Comparison of ENCODE assay signal across 8 mouse cellular contexts in the genomic region with DNA sequence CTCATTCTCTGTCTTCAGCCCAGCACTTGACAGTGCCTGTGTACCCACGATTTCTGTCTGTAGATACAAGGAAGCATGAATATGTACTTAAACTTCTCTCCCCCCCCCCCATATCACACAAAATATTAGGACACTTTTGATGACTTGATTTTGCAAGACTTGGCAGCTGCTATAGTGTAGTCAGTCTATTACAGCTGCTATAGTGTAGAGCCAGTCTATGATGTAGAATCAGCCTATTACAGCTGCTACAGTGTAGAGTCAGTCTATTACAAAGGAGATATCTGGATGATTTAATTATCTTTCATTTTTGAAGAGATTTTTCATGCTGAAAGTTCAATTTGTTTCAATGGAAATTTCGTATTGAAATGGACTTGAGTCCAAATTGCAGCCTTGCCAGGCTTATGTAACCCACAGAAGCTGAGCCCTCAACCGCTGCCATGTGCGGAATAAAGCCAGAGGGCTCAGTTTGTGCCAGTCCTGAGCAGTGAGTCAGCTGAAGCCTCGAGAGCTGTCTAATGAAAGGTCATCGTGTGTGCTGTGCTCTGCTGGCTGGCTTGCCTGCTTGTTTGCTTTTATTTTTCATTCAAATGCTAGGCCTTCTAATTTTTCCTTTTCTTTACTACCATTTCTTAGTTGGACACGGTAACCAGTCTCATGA. TPM values are rescaled to one million over a fixed set of nuclear protein-coding genes. Genes with fewer than 3 reads are reported as not detected.
A peak's percentile ranks its signal among the peaks of the same experiment; 100 is the strongest.
DNase-seq lines count a peak whose midpoint lies in the region; ATAC-seq and TF ChIP-seq lines count a peak whose summit lies in the region.

No protein-coding gene starts in this region.

- no peak overlapping the region for H3K27ac ChIP-seq in midbrain, postnatal 0 days (ENCODE audit: low read depth, low read length)
- no peak overlapping the region for H3K27ac ChIP-seq in midbrain, embryonic 13.5 days
- peak overlapping the region; percentile 62 for H3K27ac ChIP-seq in brown adipose tissue, adult 24 weeks (replicated peaks; ENCODE audit: low read depth, low read length)
- H3K27ac ChIP-seq in heart, adult 2 months, result peak overlapping the region; percentile 40

- DNase-seq in midbrain, postnatal 0 days (ENCODE audit: low spot score), result peak; percentile 34
- peak; percentile 56 to 79 for DNase-seq in heart, adult 2 months
- peak; percentile 51 to 68 for DNase-seq in left cerebral cortex, postnatal 25 days (ENCODE audit: low spot score in 2 of 2)
- DNase-seq in c-Kit-positive CD71-positive TER-119-positive erythroid progenitor cells, embryonic 14.5 days (ENCODE audit: low spot score), result no peak

- ATAC-seq in midbrain, postnatal 0 days (ENCODE audit: low FRiP score), result no peak
- no peak for ATAC-seq in midbrain, embryonic 13.5 days
- no peak for ATAC-seq in inflammation-experienced regulatory T-cells, adult 6 months
- ATAC-seq in megakaryocyte-erythroid progenitor cell, adult 5-6 weeks (replicated peaks; ENCODE audit: low FRiP score, low TSS enrichment, poor library complexity, severe bottlenecking), result no peak

- H3K4me3 ChIP-seq in midbrain, postnatal 0 days (ENCODE audit: low read depth, low read length), result no peak overlapping the region
- no peak overlapping the region for H3K4me3 ChIP-seq in midbrain, embryonic 13.5 days (replicated peaks)
- no peak overlapping the region for H3K4me3 ChIP-seq in brown adipose tissue, adult 24 weeks (ENCODE audit: insufficient read depth, low read depth, low read length)
- H3K4me3 ChIP-seq in heart, adult 2 months, result no peak overlapping the region

- TF ChIP-seq CTCF in midbrain, postnatal 0 days (IDR thresholded peaks at IDR 0.05), result no peak
- TF ChIP-seq CTCF in heart, adult 2 months (IDR thresholded peaks at IDR 0.05), result no peak

- H3K4me2 ChIP-seq in midbrain, postnatal 0 days (ENCODE audit: low read depth, low read length, poor library complexity, severe bottlenecking), result no peak overlapping the region
- no peak overlapping the region for H3K4me2 ChIP-seq in midbrain, embryonic 13.5 days (replicated peaks)

- no peak overlapping the region for H3K9ac ChIP-seq in midbrain, postnatal 0 days (replicated peaks; ENCODE audit: low read length, poor library complexity, severe bottlenecking)
- H3K9ac ChIP-seq in midbrain, embryonic 13.5 days (replicated peaks), result no peak overlapping the region
- no peak overlapping the region for H3K9ac ChIP-seq in heart, adult 2 months (ENCODE audit: low read depth, low read length)

- no peaks in the 10 kb centered on the region for H3K27me3 ChIP-seq in midbrain, postnatal 0 days (ENCODE audit: insufficient read depth, low read length)
- H3K27me3 ChIP-seq in midbrain, embryonic 13.5 days, result no peaks in the 10 kb centered on the region
- H3K27me3 ChIP-seq in heart, adult 2 months (ENCODE audit: control insufficient read depth, insufficient read depth, low read length), result no peaks in the 10 kb centered on the region

- H3K36me3 ChIP-seq in midbrain, postnatal 0 days (ENCODE audit: insufficient read depth, low read length), result peaks cover 8% of the 10 kb centered on the region; the same call in 1 of the 2 replicates
- H3K36me3 ChIP-seq in midbrain, embryonic 13.5 days, result peaks cover 11% of the 10 kb centered on the region
- no peaks in the 10 kb centered on the region for H3K36me3 ChIP-seq in heart, adult 2 months (ENCODE audit: control insufficient read depth, insufficient read depth, low read length)

- no peaks in the 10 kb centered on the region for H3K79me2 ChIP-seq in heart, adult 2 months (replicated peaks; ENCODE audit: control insufficient read depth, insufficient read depth, low read length)

- TF ChIP-seq POLR2A in heart, adult 2 months (IDR thresholded peaks at IDR 0.05; ENCODE audit: insufficient read depth, low read depth, low read length), result no peak

- TF ChIP-seq EP300 in heart, adult 2 months (IDR thresholded peaks at IDR 0.05; ENCODE audit: insufficient read depth, low read depth, low read length), result peak; percentile 89

- intact Hi-C loops in heart, adult 2 months (cut with DNase I), result no loop called here
- intact Hi-C loops in left cerebral cortex, postnatal 25 days (cut with DNase I), result no loop called here

- H3K9me3 ChIP-seq in midbrain, postnatal 0 days (ENCODE audit: low read length), result no peaks in the 10 kb centered on the region
- H3K9me3 ChIP-seq in midbrain, embryonic 13.5 days, result no peaks in the 10 kb centered on the region

- 73% methylated on average over 7 of the region's 7 CpGs for WGBS in midbrain, postnatal 0 days
- WGBS in midbrain, embryonic 13.5 days, result 84% methylated on average over 7 of the region's 7 CpGs
- 56% methylated on average over 7 of the region's 7 CpGs for WGBS in heart, adult 2 months

- H3K4me1 ChIP-seq in midbrain, postnatal 0 days (ENCODE audit: insufficient read depth, low read length), result no peaks in the 10 kb centered on the region
- no peaks in the 10 kb centered on the region for H3K4me1 ChIP-seq in midbrain, embryonic 13.5 days (replicated peaks)
- peaks cover 15% of the 10 kb centered on the region for H3K4me1 ChIP-seq in brown adipose tissue, adult 24 weeks (ENCODE audit: control insufficient read depth, insufficient read depth, insufficient read length, low read length)
- H3K4me1 ChIP-seq in heart, adult 2 months (ENCODE audit: control insufficient read depth, insufficient read depth, low read length), result peaks cover 3% of the 10 kb centered on the region; the same call in 1 of the 2 replicates

RNA-seq across cellular contexts. Expression of a gene that starts 36.2 kb away (rescaled TPM):
- total RNA-seq in midbrain, postnatal 0 days (2014; rRNA removed), result 14.7 and 17.6 TPM in 2 replicates
- 34.7 and 35.7 TPM in 2 replicates for polyA plus RNA-seq in midbrain, postnatal 0 days (2015; fragmentation: Nextera tagmentation; extraction: Ambion mirVana)
- 25.9 and 28.4 TPM in 2 replicates for polyA plus RNA-seq in midbrain, embryonic 13.5 days (2015; fragmentation: Nextera tagmentation; extraction: Ambion mirVana)
- 40.4 and 42.1 TPM in 2 replicates for polyA plus RNA-seq in brown adipose tissue, adult 24 weeks (2012; ENCODE audit: insufficient read depth, insufficient read length, missing spikeins)
- total RNA-seq in heart, adult 2 months (2021), result 10 to 100 TPM in 1 of 2 experiments, 1 to 10 TPM in 1; 8.9 to 13.7 TPM
- 12.4 and 15.3 TPM in 2 replicates for polyA plus RNA-seq in heart, adult 2 months (2012; rRNA removed)
- total RNA-seq in left cerebral cortex, postnatal 25 days (2021), result 10 to 100 TPM; 71.1 to 80.6 TPM
- 10 to 100 TPM; 22.1 to 32.7 (median 24.1) TPM for polyA plus RNA-seq in inflammation-experienced regulatory T-cells, adult 6 months (2017; shearing (Covaris generic))
- total RNA-seq in megakaryocyte-erythroid progenitor cell, adult 5-6 weeks (2014; fragmentation: Nextera tagmentation), result 0.24 and 0.42 TPM in 2 replicates
- 0.99 TPM in 1 of 2 replicates, not detected in the other for total RNA-seq in megakaryocyte-erythroid progenitor cell, adult 5-6 weeks (2017)

RNA-seq across cellular contexts. Expression of a gene that starts 41.2 kb away (rescaled TPM):
- total RNA-seq in midbrain, postnatal 0 days (2014; rRNA removed), result 20.6 and 31.1 TPM in 2 replicates
- 35.5 and 39.6 TPM in 2 replicates for polyA plus RNA-seq in midbrain, postnatal 0 days (2015; fragmentation: Nextera tagmentation; extraction: Ambion mirVana)
- polyA plus RNA-seq in midbrain, embryonic 13.5 days (2015; fragmentation: Nextera tagmentation; extraction: Ambion mirVana), result 47.9 and 52.4 TPM in 2 replicates
- 38.1 and 48.7 TPM in 2 replicates for polyA plus RNA-seq in brown adipose tissue, adult 24 weeks (2012; ENCODE audit: insufficient read depth, insufficient read length, missing spikeins)
- 10 to 100 TPM; 23.1 to 29.7 TPM for total RNA-seq in heart, adult 2 months (2021)
- polyA plus RNA-seq in heart, adult 2 months (2012; rRNA removed), result 11.2 and 16.7 TPM in 2 replicates
- total RNA-seq in left cerebral cortex, postnatal 25 days (2021), result 10 to 100 TPM; 33.3 to 33.8 TPM
- polyA plus RNA-seq in inflammation-experienced regulatory T-cells, adult 6 months (2017; shearing (Covaris generic)), result 10 to 100 TPM; 28.2 to 41.6 (median 36.0) TPM
- total RNA-seq in megakaryocyte-erythroid progenitor cell, adult 5-6 weeks (2014; fragmentation: Nextera tagmentation), result 33.0 and 33.6 TPM in 2 replicates
- total RNA-seq in megakaryocyte-erythroid progenitor cell, adult 5-6 weeks (2017), result 76.5 and 88.3 TPM in 2 replicates

RNA-seq across cellular contexts. Expression of a gene that starts 44.5 kb away (rescaled TPM):
- total RNA-seq in midbrain, postnatal 0 days (2014; rRNA removed), result not detected in 2 replicates
- polyA plus RNA-seq in midbrain, postnatal 0 days (2015; fragmentation: Nextera tagmentation; extraction: Ambion mirVana), result 0.07 and 0.09 TPM in 2 replicates
- polyA plus RNA-seq in midbrain, embryonic 13.5 days (2015; fragmentation: Nextera tagmentation; extraction: Ambion mirVana), result 0.03 and 0.10 TPM in 2 replicates
- not detected in 2 replicates for polyA plus RNA-seq in brown adipose tissue, adult 24 weeks (2012; ENCODE audit: insufficient read depth, insufficient read length, missing spikeins)
- under 1 TPM in 1 of 2 experiments, not detected in 1; 0.07 TPM for total RNA-seq in heart, adult 2 months (2021)
- polyA plus RNA-seq in heart, adult 2 months (2012; rRNA removed), result 0.12 and 0.57 TPM in 2 replicates
- not detected for total RNA-seq in left cerebral cortex, postnatal 25 days (2021)
- 10 to 100 TPM in 1 of 3 experiments, 1 to 10 TPM in 2; 3.2 to 23.9 (median 7.7) TPM for polyA plus RNA-seq in inflammation-experienced regulatory T-cells, adult 6 months (2017; shearing (Covaris generic))
- not detected in 2 replicates for total RNA-seq in megakaryocyte-erythroid progenitor cell, adult 5-6 weeks (2014; fragmentation: Nextera tagmentation)
- total RNA-seq in megakaryocyte-erythroid progenitor cell, adult 5-6 weeks (2017), result not detected in 2 replicates

RNA-seq across cellular contexts. Expression of a gene that starts 59.1 kb away (rescaled TPM):
- total RNA-seq in midbrain, postnatal 0 days (2014; rRNA removed), result 37.3 and 55.5 TPM in 2 replicates
- polyA plus RNA-seq in midbrain, postnatal 0 days (2015; fragmentation: Nextera tagmentation; extraction: Ambion mirVana), result 54.3 and 58.3 TPM in 2 replicates
- polyA plus RNA-seq in midbrain, embryonic 13.5 days (2015; fragmentation: Nextera tagmentation; extraction: Ambion mirVana), result 49.2 and 50.2 TPM in 2 replicates
- polyA plus RNA-seq in brown adipose tissue, adult 24 weeks (2012; ENCODE audit: insufficient read depth, insufficient read length, missing spikeins), result 14.4 and 20.0 TPM in 2 replicates
- 10 to 100 TPM; 23.1 to 24.6 TPM for total RNA-seq in heart, adult 2 months (2021)
- 18.3 and 27.3 TPM in 2 replicates for polyA plus RNA-seq in heart, adult 2 months (2012; rRNA removed)
- 10 to 100 TPM; 30.2 to 33.4 TPM for total RNA-seq in left cerebral cortex, postnatal 25 days (2021)
- polyA plus RNA-seq in inflammation-experienced regulatory T-cells, adult 6 months (2017; shearing (Covaris generic)), result 10 to 100 TPM; 31.7 to 38.5 (median 32.9) TPM
- total RNA-seq in megakaryocyte-erythroid progenitor cell, adult 5-6 weeks (2014; fragmentation: Nextera tagmentation), result 6.7 and 13.2 TPM in 2 replicates
- 4.1 and 4.8 TPM in 2 replicates for total RNA-seq in megakaryocyte-erythroid progenitor cell, adult 5-6 weeks (2017)

Comparison
In these comparisons a context has a peak if more than half of its experiments do, and no peak if none do; other contexts are left out.
1. H3K27ac ChIP-seq: peak in brown adipose tissue, adult 24 weeks (single experiment) and heart, adult 2 months (single experiment); none in midbrain, postnatal 0 days (single experiment) and midbrain, embryonic 13.5 days (single experiment).